Mouse (Mus musculus): ENCODE results near the gene Gga3.
A peak's percentile ranks its signal among the peaks of the same experiment; 100 is the strongest.

Gga3 gene

GRCm38 (mm10) chr11:115630532-115631504 lies 27.0 kb upstream of the Gga3 start:
- DNase-seq (ENCODE audit: low spot score in 2 of 2) = peak in 1 of 2 experiments; percentile 34

- DNase-seq (ENCODE audit: low spot score in 2 of 2) = no peak
These were observed 26.1 kb upstream of the Gga3 start for GRCm38 (mm10) chr11:115629734-115630531.

GRCm38 (mm10) chr11:115628465-115629101 lies 24.7 kb upstream of the Gga3 start:
- no peak for DNase-seq (ENCODE audit: low spot score in 2 of 2)

GRCm38 (mm10) chr11:115627705-115628464 lies 24.0 kb upstream of the Gga3 start, which contains the start of gene Slc25a19:
Gene Slc25a19 (minus strand): TSS chr11:115628295.
- peak; percentile 99 to 100 for DNase-seq (ENCODE audit: low spot score in 2 of 2)

- no peak for DNase-seq (ENCODE audit: low spot score in 2 of 2)
These were observed 23.2 kb upstream of the Gga3 start for GRCm38 (mm10) chr11:115626824-115627616.

GRCm38 (mm10) chr11:115625877-115626276 lies 22.0 kb upstream of the Gga3 start:
- no peak for DNase-seq (ENCODE audit: low spot score in 2 of 2)

- no peak for DNase-seq (ENCODE audit: low spot score in 2 of 2)
These were observed 19.7 kb upstream of the Gga3 start for GRCm38 (mm10) chr11:115623487-115624070.

GRCm38 (mm10) chr11:115619949-115620348 lies 16.1 kb upstream of the Gga3 start:
- DNase-seq (ENCODE audit: low spot score in 2 of 2) = no peak

- no peak for DNase-seq (ENCODE audit: low spot score in 2 of 2)
These were observed 15.1 kb upstream of the Gga3 start for GRCm38 (mm10) chr11:115618732-115619516.

- DNase-seq (ENCODE audit: low spot score in 2 of 2) = no peak
These were observed 14.2 kb upstream of the Gga3 start for GRCm38 (mm10) chr11:115618001-115618400.

- DNase-seq (ENCODE audit: low spot score in 2 of 2) = no peak
These were observed 13.0 kb upstream of the Gga3 start for GRCm38 (mm10) chr11:115616893-115617292.

- no peak for DNase-seq (ENCODE audit: low spot score in 2 of 2)
These were observed 12.5 kb upstream of the Gga3 start for GRCm38 (mm10) chr11:115616371-115616770.

GRCm38 (mm10) chr11:115615875-115616274 lies 12.0 kb upstream of the Gga3 start:
- DNase-seq (ENCODE audit: low spot score in 2 of 2) = no peak

GRCm38 (mm10) chr11:115615108-115615825 lies 11.4 kb upstream of the Gga3 start:
- no peak for DNase-seq (ENCODE audit: low spot score in 2 of 2)

GRCm38 (mm10) chr11:115614346-115615107 lies 10.7 kb upstream of the Gga3 start:
- no peak for DNase-seq (ENCODE audit: low spot score in 2 of 2)

- DNase-seq (ENCODE audit: low spot score in 2 of 2) = no peak
These were observed 9.5 kb upstream of the Gga3 start for GRCm38 (mm10) chr11:115613138-115613945.

All from right cerebral cortex, adult 2 months (tissue).